Mouse (Mus musculus) embryonic fibroblast, embryonic 13.5 days (primary cell): ENCODE data around the gene Dgkq. TPM values are rescaled to one million over a fixed set of nuclear protein-coding genes. Genes with fewer than 3 reads are reported as not detected.
A peak's percentile ranks its signal among the peaks of the same experiment; 100 is the strongest.

Experiments
- H3K27ac ChIP-seq: 2 replicates; pipeline ENCODE4 v1.5.1; 2012; ENCODE audit warnings: low read length, control low read depth, inconsistent platforms; ENCODE audit not compliant: insufficient read depth
- H3K4me1 ChIP-seq: 2 replicates; pipeline ENCODE4 v1.6.1; 2011; ENCODE audit warnings: low read length; ENCODE audit not compliant: control insufficient read depth, insufficient read depth
- H3K4me3 ChIP-seq: 2 replicates; pipeline ENCODE4 v1.5.1; 2011; ENCODE audit warnings: mild to moderate bottlenecking, control low read depth, low read length; ENCODE audit not compliant: insufficient read depth
- CTCF ChIP-seq: IDR thresholded peaks from 2 replicates; pipeline ENCODE4 v1.5.1; 2011; ENCODE audit warnings: mild to moderate bottlenecking, control low read depth, low read length, moderate library complexity, borderline replicate concordance; ENCODE audit not compliant: insufficient read depth
- POLR2A ChIP-seq: IDR thresholded peaks from 2 replicates; pipeline ENCODE4 v1.6.1; 2011; ENCODE audit warnings: low read depth, mild to moderate bottlenecking, control low read depth, low read length, moderate library complexity
- polyA plus RNA-seq: library from polyadenylated mRNA; stranded (reverse); fragments of >200 nt; gene quantifications from 2 replicates; pipeline ENCODE4 v1.2.4, GENCODE M21; 2011; ENCODE audit warnings: low read depth; ENCODE audit not compliant: missing spikeins, insufficient read length

The Dgkq gene
- 11.7 and 11.8 TPM in 2 replicates for polyA plus RNA-seq

- Histone ChIP-seq H3K4me3 (peak within 1 kb of the TSS; percentile 55), H3K27ac (peak within 1 kb of the TSS; percentile 72), H3K4me1 (peaks cover 4% of the 10 kb centered on the region; the same call in 1 of the 2 replicates)
- no peak for TF ChIP-seq CTCF
- peak; percentile 79 for TF ChIP-seq POLR2A
These were observed at the start of gene Dgkq for GRCm38 (mm10) chr5:108668977-108669936. TSS of gene Dgkq (minus strand) at chr5:108669672.

- H3K4me3 ChIP-seq = no peak overlapping the region
- TF ChIP-seq CTCF (no peak), POLR2A (no peak)
- peaks cover 5% of the 10 kb centered on the region; the same call in 1 of the 2 replicates for H3K4me1 ChIP-seq
- H3K27ac ChIP-seq = no peak overlapping the region
These were observed 48.6 kb upstream of the Dgkq start for GRCm38 (mm10) chr5:108718051-108718450.

- TF ChIP-seq POLR2A (no peak), CTCF (no peak)
- no peak overlapping the region for H3K4me3 ChIP-seq
- peaks cover 5% of the 10 kb centered on the region; the same call in 1 of the 2 replicates for H3K4me1 ChIP-seq
- H3K27ac ChIP-seq = no peak overlapping the region
These were observed 46.5 kb upstream of the Dgkq start for GRCm38 (mm10) chr5:108715974-108716373.

GRCm38 (mm10) chr5:108714149-108714548 is 44.7 kb upstream of the Dgkq start:
- Histone ChIP-seq H3K27ac (no peak overlapping the region), H3K4me1 (peaks cover 5% of the 10 kb centered on the region; the same call in 1 of the 2 replicates), H3K4me3 (no peak overlapping the region)
- TF ChIP-seq CTCF (no peak), POLR2A (no peak)

GRCm38 (mm10) chr5:108713691-108714090 is 44.2 kb upstream of the Dgkq start:
- Histone ChIP-seq H3K27ac (no peak overlapping the region), H3K4me3 (no peak overlapping the region), H3K4me1 (no peaks in the 10 kb centered on the region)
- TF ChIP-seq POLR2A = no peak
- no peak for TF ChIP-seq CTCF

GRCm38 (mm10) chr5:108713096-108713495 is 43.6 kb upstream of the Dgkq start:
- no peak overlapping the region for H3K27ac ChIP-seq
- H3K4me3 ChIP-seq = no peak overlapping the region
- H3K4me1 ChIP-seq = no peaks in the 10 kb centered on the region

GRCm38 (mm10) chr5:108711968-108712367 is 42.5 kb upstream of the Dgkq start:
- no peak overlapping the region for H3K4me3 ChIP-seq
- no peaks in the 10 kb centered on the region for H3K4me1 ChIP-seq
- TF ChIP-seq POLR2A = no peak
- no peak for TF ChIP-seq CTCF
- H3K27ac ChIP-seq = no peak overlapping the region

More at GRCm38 (mm10) chr5:108713096-108713495, 43.6 kb upstream of the Dgkq start:
- no peak for TF ChIP-seq POLR2A
- TF ChIP-seq CTCF = no peak

GRCm38 (mm10) chr5:108708981-108709731 is 39.7 kb upstream of the Dgkq start:
- TF ChIP-seq POLR2A = no peak
- TF ChIP-seq CTCF = no peak
- Histone ChIP-seq H3K27ac (no peak overlapping the region), H3K4me1 (no peaks in the 10 kb centered on the region), H3K4me3 (no peak overlapping the region)

- Histone ChIP-seq H3K4me1 (no peaks in the 10 kb centered on the region), H3K27ac (no peak overlapping the region), H3K4me3 (no peak overlapping the region)
- TF ChIP-seq POLR2A (no peak), CTCF (no peak)
These were observed 38.9 kb upstream of the Dgkq start for GRCm38 (mm10) chr5:108708419-108708818.
